Mouse (Mus musculus) cerebral cortex, adult 2 months (tissue): ENCODE results near the gene Gm17364.

Experiments
- WGBS: fragments of 180-500 bp; shearing (Covaris S2); methylation state at CpG from one replicate; pipeline ENCODE4 v1.1.7; 2018; 5-methylcytosine and 5-hydroxymethylcytosine counted together

Gm17364 gene

GRCm38 (mm10) chr13:41273927-41274650, at the start of gene Gm17364:
Gene Gm17364, minus strand, starts transcription at chr13:41273977.
- WGBS = 96% methylated on average over 10 of the region's 10 CpGs

- whole genome bisulfite sequencing = 43% methylated on average over 3 of the region's 3 CpGs
Observed at GRCm38 (mm10) chr13:41321433-41321832, 47.7 kb upstream of the Gm17364 start.

- WGBS = 51% methylated on average over 5 of the region's 5 CpGs
Observed at GRCm38 (mm10) chr13:41320749-41321148, 47.0 kb upstream of the Gm17364 start.

GRCm38 (mm10) chr13:41302716-41303115, 28.9 kb upstream of the Gm17364 start:
- 49% methylated on average over 10 of the region's 10 CpGs for WGBS

GRCm38 (mm10) chr13:41300037-41300436, 26.3 kb upstream of the Gm17364 start:
- 78% methylated on average over 4 of the region's 4 CpGs for WGBS

- WGBS = 68% methylated on average over 5 of the region's 5 CpGs
Observed at GRCm38 (mm10) chr13:41298996-41299395, 25.2 kb upstream of the Gm17364 start.

GRCm38 (mm10) chr13:41298533-41298932, 24.8 kb upstream of the Gm17364 start:
- WGBS = 52% methylated on average over 2 of the region's 2 CpGs

GRCm38 (mm10) chr13:41296396-41296795, 22.6 kb upstream of the Gm17364 start:
- 89% methylated on average over 10 of the region's 10 CpGs for WGBS

GRCm38 (mm10) chr13:41295886-41296285, 22.1 kb upstream of the Gm17364 start:
- 79% methylated on average over 6 of the region's 6 CpGs for WGBS

- WGBS = 57% methylated on average over 5 of the region's 5 CpGs
Observed at GRCm38 (mm10) chr13:41293595-41293994, 19.8 kb upstream of the Gm17364 start.

- WGBS = 90% methylated on average over 4 of the region's 4 CpGs
Observed at GRCm38 (mm10) chr13:41291466-41291974, 17.7 kb upstream of the Gm17364 start.

GRCm38 (mm10) chr13:41286285-41286684, 12.5 kb upstream of the Gm17364 start:
- 71% methylated on average over 3 of the region's 3 CpGs for WGBS

GRCm38 (mm10) chr13:41285448-41285847, 11.7 kb upstream of the Gm17364 start:
- WGBS = 85% methylated on average over 4 of the region's 4 CpGs

- WGBS = 18% methylated on average over 5 of the region's 5 CpGs
Observed at GRCm38 (mm10) chr13:41283256-41283655, 9.5 kb upstream of the Gm17364 start.

GRCm38 (mm10) chr13:41280696-41281095, 6.9 kb upstream of the Gm17364 start:
- WGBS = 83% methylated on average over 5 of the region's 5 CpGs

GRCm38 (mm10) chr13:41267827-41268408, 5.9 kb downstream of the Gm17364 start:
- 12% methylated on average over 7 of the region's 7 CpGs for WGBS

GRCm38 (mm10) chr13:41263304-41264006, 10.3 kb downstream of the Gm17364 start:
- WGBS = 76% methylated on average over 5 of the region's 5 CpGs

GRCm38 (mm10) chr13:41261617-41262016, 12.2 kb downstream of the Gm17364 start:
- 92% methylated on average over 8 of the region's 8 CpGs for WGBS

- 72% methylated on average over 4 of the region's 4 CpGs for WGBS
Observed at GRCm38 (mm10) chr13:41257851-41258250, 15.9 kb downstream of the Gm17364 start.

GRCm38 (mm10) chr13:41256962-41257361, 16.8 kb downstream of the Gm17364 start:
- 96% methylated on average over 3 of the region's 3 CpGs for WGBS

- 84% methylated on average over 5 of the region's 5 CpGs for WGBS
Observed at GRCm38 (mm10) chr13:41256126-41256525, 17.7 kb downstream of the Gm17364 start.

GRCm38 (mm10) chr13:41252736-41253135, 21.0 kb downstream of the Gm17364 start:
- WGBS = 85% methylated on average over 7 of the region's 7 CpGs

GRCm38 (mm10) chr13:41252141-41252540, 21.6 kb downstream of the Gm17364 start:
- 84% methylated on average over 6 of the region's 6 CpGs for WGBS
